Mouse (Mus musculus) MEL (cell line): ENCODE data around the gene Daxx. TPM values are rescaled to one million over a fixed set of nuclear protein-coding genes. Genes with fewer than 3 reads are reported as not detected.
A peak's percentile ranks its signal among the peaks of the same experiment; 100 is the strongest.
"Not testable (repeated sequence)": the region's sequence is repeated elsewhere in the genome, so short reads cannot be mapped to it uniquely, and the experiment has no call there.

Source experiments
- DNase-seq: peaks from one replicate; pipeline ENCODE4 v3.0.0; 2011; ENCODE audit warnings: low read depth, low spot score
- H3K27ac ChIP-seq: 2 replicates; pipeline ENCODE4 v1.5.1; 2012; ENCODE audit warnings: low read depth, mild to moderate bottlenecking, control low read depth, low read length, moderate library complexity; ENCODE audit not compliant: control insufficient read depth
- H3K27me3 ChIP-seq, 2 experiments: fragments of 150-350 bp in 1 of 2; sonication (generic) in 1 of 2; 2 replicates each; pipeline ENCODE4 v1.6.1; 2012; ENCODE audit warnings: low read length in 2 of 2, mild to moderate bottlenecking in 2 of 2, improper control_type of control experiment in 1 of 2, moderate library complexity in 1 of 2; ENCODE audit not compliant: insufficient read depth in 2 of 2, control insufficient read depth in 1 of 2
- H3K36me3 ChIP-seq, 2 experiments: 2 replicates each; pipeline ENCODE4 v1.6.1; 2012 to 2014; ENCODE audit warnings: low read length in 2 of 2, improper control_type of control experiment in 1 of 2, inconsistent platforms in 1 of 2, mild to moderate bottlenecking in 1 of 2; ENCODE audit not compliant: insufficient read depth in 2 of 2, control insufficient read depth in 1 of 2
- H3K4me1 ChIP-seq, 2 experiments: fragments of 150-350 bp in 1 of 2; sonication (generic) in 1 of 2; 2 replicates each; pipeline ENCODE4 v1.6.1; 2012; ENCODE audit warnings: low read length in 2 of 2, improper control_type of control experiment in 1 of 2, mild to moderate bottlenecking in 1 of 2; ENCODE audit not compliant: insufficient read depth in 2 of 2, control insufficient read depth in 1 of 2
- H3K4me3 ChIP-seq, 2 experiments: fragments of 150-350 bp in 1 of 2; sonication (generic) in 1 of 2; 2 replicates each; pipeline ENCODE4 v1.5.1; 2012; ENCODE audit warnings: low read depth in 2 of 2, low read length in 2 of 2, mild to moderate bottlenecking in 2 of 2, moderate library complexity in 2 of 2, control low read depth in 1 of 2, improper control_type of control experiment in 1 of 2; ENCODE audit not compliant: control insufficient read depth in 1 of 2, insufficient read depth in 1 of 2
- H3K79me2 ChIP-seq: 2 replicates; pipeline ENCODE4 v1.6.1; 2012; ENCODE audit warnings: mild to moderate bottlenecking, low read length, moderate library complexity; ENCODE audit not compliant: control insufficient read depth, poor library complexity, insufficient read depth
- H3K9ac ChIP-seq: 2 replicates; pipeline ENCODE4 v1.6.1; 2012; ENCODE audit warnings: low read depth, mild to moderate bottlenecking, control low read depth, low read length, moderate library complexity; ENCODE audit not compliant: control insufficient read depth, poor library complexity, severe bottlenecking
- H3K9me3 ChIP-seq: fragments of 150-350 bp; sonication (generic); replicated peaks from 2 replicates; pipeline ENCODE4 v1.6.1; 2012; ENCODE audit warnings: mild to moderate bottlenecking, low read length, improper control_type of control experiment, moderate library complexity; ENCODE audit not compliant: insufficient read depth
- CHD1 ChIP-seq: IDR thresholded peaks from 2 replicates; pipeline ENCODE4 v1.6.1; 2012; ENCODE audit warnings: low read depth, mild to moderate bottlenecking, inconsistent platforms, low read length, improper control_type of control experiment
- CHD2 ChIP-seq: IDR thresholded peaks from 2 replicates; pipeline ENCODE4 v1.6.1; 2011; ENCODE audit warnings: low read length, improper control_type of control experiment
- ELF1 ChIP-seq: IDR thresholded peaks from 2 replicates; pipeline ENCODE4 v1.6.1; 2014; ENCODE audit warnings: low read depth, mild to moderate bottlenecking, inconsistent platforms, low read length, improper control_type of control experiment, moderate library complexity
- EP300 ChIP-seq, 2 experiments: IDR thresholded peaks; 2 replicates each; pipeline ENCODE4 v1.6.1; 2011; ENCODE audit warnings: improper control_type of control experiment in 2 of 2, low read length in 2 of 2, low read depth in 1 of 2, mild to moderate bottlenecking in 1 of 2
- ETS1 ChIP-seq: IDR thresholded peaks from 2 replicates; pipeline ENCODE4 v1.6.1; 2012; ENCODE audit warnings: low read depth, mild to moderate bottlenecking, inconsistent platforms, low read length, improper control_type of control experiment, moderate library complexity
- GATA1 ChIP-seq: IDR thresholded peaks from 2 replicates; pipeline ENCODE4 v1.6.1; 2011; ENCODE audit warnings: low read depth, low read length, improper control_type of control experiment
- JUND ChIP-seq: IDR thresholded peaks from 2 replicates; pipeline ENCODE4 v1.6.1; 2011; ENCODE audit warnings: low read depth, mild to moderate bottlenecking, improper control_type of control experiment, low read length
- KAT2A ChIP-seq: conservative IDR thresholded peaks from 2 replicates; pipeline ENCODE4 v1.6.1; 2012; ENCODE audit warnings: low read depth, low read length, improper control_type of control experiment, inconsistent platforms
- MAFK ChIP-seq: IDR thresholded peaks from 2 replicates; pipeline ENCODE4 v1.6.1; 2011; ENCODE audit warnings: low read depth, mild to moderate bottlenecking, low read length, improper control_type of control experiment, borderline replicate concordance
- MAZ ChIP-seq: IDR thresholded peaks from 2 replicates; pipeline ENCODE4 v1.6.1; 2012; ENCODE audit warnings: low read depth, mild to moderate bottlenecking, inconsistent platforms, low read length, improper control_type of control experiment
- MEF2A ChIP-seq: IDR thresholded peaks from 2 replicates; pipeline ENCODE4 v1.6.1; 2014; ENCODE audit warnings: low read depth, mild to moderate bottlenecking, inconsistent platforms, low read length, improper control_type of control experiment; ENCODE audit not compliant: poor library complexity, insufficient replicate concordance, severe bottlenecking; ENCODE audit errors: extremely low read depth
- MYC ChIP-seq: IDR thresholded peaks from 2 replicates; pipeline ENCODE4 v1.6.1; 2011; ENCODE audit warnings: low read depth, mild to moderate bottlenecking, low read length, improper control_type of control experiment, moderate library complexity
- NELFE ChIP-seq: IDR thresholded peaks from 2 replicates; pipeline ENCODE4 v1.6.1; 2011; ENCODE audit warnings: low read depth, low read length, improper control_type of control experiment
- POLR2A ChIP-seq, 2 experiments: IDR thresholded peaks; 2 replicates each; pipeline ENCODE4 v1.6.1; 2011 to 2012; ENCODE audit warnings: low read length in 2 of 2, mild to moderate bottlenecking in 2 of 2, control low read depth in 1 of 2, improper control_type of control experiment in 1 of 2, low read depth in 1 of 2, moderate library complexity in 1 of 2; ENCODE audit not compliant: control insufficient read depth in 1 of 2, insufficient read depth in 1 of 2, poor library complexity in 1 of 2
- POLR2AphosphoS2 ChIP-seq: IDR thresholded peaks from 2 replicates; pipeline ENCODE4 v1.6.1; 2011; ENCODE audit warnings: low read length, improper control_type of control experiment
- POLR2AphosphoS5 ChIP-seq: IDR thresholded peaks from 2 replicates; pipeline ENCODE4 v1.6.1; 2012; ENCODE audit warnings: low read depth, borderline replicate concordance, mild to moderate bottlenecking, inconsistent platforms, low read length, moderate library complexity, mixed read lengths
- RAD21 ChIP-seq: IDR thresholded peaks from 2 replicates; pipeline ENCODE4 v1.6.1; 2011; ENCODE audit warnings: mild to moderate bottlenecking, low read depth, low read length, improper control_type of control experiment
- SIN3A ChIP-seq: IDR thresholded peaks from 2 replicates; pipeline ENCODE4 v1.6.1; 2012; ENCODE audit warnings: low read length, improper control_type of control experiment, inconsistent platforms
- SMC3 ChIP-seq: IDR thresholded peaks from 2 replicates; pipeline ENCODE4 v1.6.1; 2011; ENCODE audit warnings: low read depth, low read length, improper control_type of control experiment
- TCF12 ChIP-seq: IDR thresholded peaks from 2 replicates; pipeline ENCODE4 v1.6.1; 2014; ENCODE audit warnings: low read depth, mild to moderate bottlenecking, inconsistent platforms, low read length, improper control_type of control experiment, moderate library complexity
- UBTF ChIP-seq: IDR thresholded peaks from 2 replicates; pipeline ENCODE4 v1.6.1; 2012; ENCODE audit warnings: low read depth, mild to moderate bottlenecking, inconsistent platforms, low read length, improper control_type of control experiment, moderate library complexity, borderline replicate concordance; ENCODE audit not compliant: insufficient read depth
- ZKSCAN1 ChIP-seq: IDR thresholded peaks from 2 replicates; pipeline ENCODE4 v1.6.1; 2012; ENCODE audit warnings: low read depth, mild to moderate bottlenecking, inconsistent platforms, low read length, improper control_type of control experiment, moderate library complexity
- polyA plus RNA-seq, 2 experiments: library from polyadenylated mRNA; stranded (reverse) in 1 of 2; unstranded in 1 of 2; fragments of >175 nt in 1 of 2; fragments of >200 nt in 1 of 2; gene quantifications; 2 replicates each; pipeline versions ENCODE4 v1.2.1 to v1.2.4; 2012; ENCODE audit warnings: low replicate concordance in 2 of 2, low read depth in 1 of 2; ENCODE audit not compliant: insufficient read length in 2 of 2, insufficient read depth in 1 of 2, missing spikeins in 1 of 2
- total RNA-seq: library from RNA; depleted of rRNA; stranded (reverse); fragments of 300-350 nt; gene quantifications from 2 replicates; pipeline ENCODE4 v1.2.3, GENCODE M21; 2012

Gene Daxx
- total and polyA plus RNA-seq, 3 experiments = 40.6 to 68.0 TPM; not detected in 1

DNA sequence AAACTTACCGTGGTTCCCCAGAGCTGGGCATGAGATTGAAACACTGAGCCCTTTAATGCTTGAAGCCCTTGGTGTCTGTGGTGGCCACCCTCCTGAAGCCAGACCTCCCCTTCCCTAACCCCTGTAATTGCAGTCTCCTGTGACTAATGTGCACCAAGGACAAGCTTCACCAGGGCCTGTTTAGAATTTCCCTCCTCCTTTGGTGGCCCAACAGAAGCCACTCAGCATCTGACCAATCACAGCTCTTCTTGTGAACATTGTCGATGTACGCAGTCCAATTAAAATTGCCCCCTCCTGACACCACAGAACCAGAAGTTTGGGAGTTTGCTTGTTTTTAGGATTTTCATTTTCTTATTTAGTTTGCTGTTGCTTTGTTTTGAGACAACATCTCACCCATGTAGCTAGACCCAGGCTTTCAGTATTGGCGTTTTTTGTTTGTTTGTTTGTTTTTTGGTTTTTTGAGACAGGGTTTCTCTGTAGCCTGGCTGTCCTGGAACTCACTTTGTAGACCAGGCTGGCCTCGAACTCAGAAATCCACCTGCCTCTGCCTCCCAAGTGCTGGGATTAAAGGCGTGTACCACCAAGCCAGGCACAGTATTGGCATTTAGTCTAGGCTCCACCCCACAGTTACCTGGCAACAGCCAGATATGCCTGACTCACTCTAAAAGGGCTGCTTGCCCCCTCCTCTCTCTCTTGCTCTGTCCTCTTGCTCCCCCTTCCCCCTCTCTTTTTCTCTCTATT, 5.1 kb upstream of the Daxx start:
- H3K9ac ChIP-seq = peak overlapping the region; percentile 24
- peaks cover 13 to 38% of the 10 kb centered on the region in 2 experiments for H3K4me1 ChIP-seq
- peak overlapping the region; percentile 73 for H3K27ac ChIP-seq

DNA sequence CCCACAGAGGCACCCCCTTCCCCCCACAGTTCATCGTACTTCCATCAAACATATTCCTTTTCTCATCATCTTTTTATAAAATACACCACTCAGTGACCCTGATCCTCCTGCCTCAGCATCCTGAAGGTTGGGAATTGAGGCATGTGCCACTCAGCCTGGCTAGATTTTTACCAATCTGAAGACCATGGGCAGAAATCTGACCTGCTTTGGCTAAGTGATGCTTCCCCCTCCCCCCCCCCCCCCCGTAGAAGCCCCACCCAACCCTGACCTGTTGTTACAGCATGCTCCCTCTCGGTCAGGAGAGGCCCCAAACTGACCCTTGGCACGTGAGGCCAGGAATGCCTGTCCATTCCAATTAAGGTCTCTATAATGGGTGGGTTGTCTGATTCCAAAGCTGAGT, 4.4 kb upstream of the Daxx start, which contains the start of gene Platr17:
Platr17 (plus strand) TSS at position 301 of the 400 bp plus-strand sequence.
- not testable (repeated sequence) for H3K27me3 ChIP-seq, H3K9me3 ChIP-seq, DNase-seq, H3K9ac ChIP-seq, H3K79me2 ChIP-seq, H3K4me3 ChIP-seq, H3K27ac ChIP-seq
- peaks cover 0 to 25% of the 10 kb centered on the region in 2 experiments; a peak in 2 of 4 replicates for H3K36me3 ChIP-seq
- H3K4me1 ChIP-seq = peaks cover 13 to 38% of the 10 kb centered on the region in 2 experiments

More for the DNA sequence above, 5.1 kb upstream of the Daxx start:
- peak in 1 of 2 experiments; percentile 37; a peak in 1 of 4 replicates for TF ChIP-seq POLR2A (IDR thresholded peaks at IDR 0.05; ENCODE audit: control insufficient read depth in 1 of 2, insufficient read depth in 1 of 2, low read depth in 1 of 2, low read length in 2 of 2, poor library complexity in 1 of 2)
- not testable (repeated sequence) for H3K79me2 ChIP-seq, H3K9me3 ChIP-seq, H3K27me3 ChIP-seq
- H3K4me3 ChIP-seq = peak overlapping the region in 1 of 2 experiments; percentile 6; a peak in 1 of 4 replicates
- DNase-seq = peak; percentile 77
- peaks cover 0 to 25% of the 10 kb centered on the region in 2 experiments; a peak in 2 of 4 replicates for H3K36me3 ChIP-seq

- Histone ChIP-seq H3K4me3 (peak overlapping the region; percentile 61 to 90), H3K27me3 (no peaks in the 10 kb centered on the region), H3K9ac (peak overlapping the region; percentile 81), H3K27ac (peak overlapping the region; percentile 67), H3K4me1 (peaks cover 2 to 18% of the 10 kb centered on the region in 2 experiments), H3K9me3 (no peaks in the 10 kb centered on the region), H3K79me2 (peaks cover 30% of the 10 kb centered on the region), H3K36me3 (peaks cover 0 to 14% of the 10 kb centered on the region in 2 experiments; a peak in 3 of 4 replicates)
- peak; percentile 82 for DNase-seq
- TF ChIP-seq CHD1 = 0 out of 2 replicates have a peak, but pooled peaks have one; percentile 53
- TF ChIP-seq POLR2AphosphoS2 = no peak; the same call in 1 of the 2 replicates
- TF ChIP-seq JUND = no peak
- TF ChIP-seq RAD21 = no peak
- TF ChIP-seq UBTF = no peak
- TF ChIP-seq ETS1 = 0 out of 2 replicates have a peak, but pooled peaks have one; percentile 32
- TF ChIP-seq KAT2A = no peak
- no peak for TF ChIP-seq SMC3
- TF ChIP-seq ZKSCAN1 = no peak
- TF ChIP-seq POLR2AphosphoS5 = no peak
- TF ChIP-seq ELF1 = 0 out of 2 replicates have a peak, but pooled peaks have one; percentile 47
- TF ChIP-seq MAZ = peak; percentile 40; the same call in 1 of the 2 replicates
- peak; percentile 68 for TF ChIP-seq SIN3A
- no peak for TF ChIP-seq MYC
- TF ChIP-seq NELFE = peak; percentile 43
- no peak for TF ChIP-seq MAFK
- no peak for TF ChIP-seq EP300 (IDR thresholded peaks at IDR 0.05; ENCODE audit: low read depth in 1 of 2, low read length in 2 of 2)
- no peak for TF ChIP-seq CHD2
- 0 out of 2 replicates have a peak, but pooled peaks have one; percentile 19 for TF ChIP-seq TCF12
- no peak for TF ChIP-seq GATA1
- TF ChIP-seq MEF2A = no peak
Measured at GRCm38 (mm10) chr17:33908331-33909076, 710 bp upstream of the Daxx start.
